Mouse (Mus musculus): ENCODE data around the gene Olfr1053. TPM values are rescaled to one million over a fixed set of nuclear protein-coding genes. Genes with fewer than 3 reads are reported as not detected.
"Not testable (repeated sequence)": the region's sequence is repeated elsewhere in the genome, so short reads cannot be mapped to it uniquely, and the experiment has no call there.

Gene Olfr1053
- polyA plus RNA-seq (2016; fragmentation: Nextera tagmentation; extraction: Ambion mirVana), result not detected in 2 replicates

GRCm38 (mm10) chr2:86315184-86315583 is at the start of gene Olfr1053:
Olfr1053 (minus strand) TSS chr2:86315284.
- no peak within 1 kb of the TSS for H3K4me2 ChIP-seq
- H3K9me3 ChIP-seq, result no peaks in the 10 kb centered on the region
- H3K27ac ChIP-seq, result no peak within 1 kb of the TSS
- WGBS, result 63% methylated on average over 3 of the region's 3 CpGs
- H3K36me3 ChIP-seq, result no peaks in the 10 kb centered on the region
- H3K4me1 ChIP-seq (replicated peaks), result no peaks in the 10 kb centered on the region
- ATAC-seq (ENCODE audit: insufficient number of reproducible peaks, insufficient read depth, low FRiP score, low TSS enrichment, low read depth), result no peak
- no peaks in the 10 kb centered on the region for H3K27me3 ChIP-seq
- H3K4me3 ChIP-seq (replicated peaks), result no peak within 1 kb of the TSS
- no peak within 1 kb of the TSS for H3K9ac ChIP-seq (replicated peaks)

DNA sequence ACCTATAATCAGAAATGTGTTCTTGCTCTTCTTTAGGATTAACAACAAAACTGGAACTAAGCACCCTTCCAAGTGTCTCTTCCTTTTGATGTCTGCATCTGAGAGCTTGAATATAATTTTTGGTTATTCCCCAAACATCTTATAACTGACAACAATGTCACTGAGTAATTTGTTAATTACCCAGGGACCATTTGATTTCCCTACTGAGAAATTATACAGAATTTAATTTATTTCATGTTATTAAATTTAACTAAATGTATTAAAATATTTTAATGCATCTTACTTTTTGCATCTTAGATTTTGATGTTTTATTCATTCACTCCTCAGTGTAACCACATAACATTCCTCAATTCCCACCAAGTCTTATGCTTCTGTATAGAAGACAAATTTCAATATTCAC is 47.3 kb upstream of the Olfr1053 start, which contains the start of gene Olfr1056:
Gene Olfr1056 (minus strand): TSS at position 101 of the 400 bp plus-strand sequence.
- no peak within 1 kb of the TSS for H3K4me2 ChIP-seq
- H3K9ac ChIP-seq (replicated peaks), result no peak within 1 kb of the TSS
- H3K4me3 ChIP-seq (replicated peaks), result no peak within 1 kb of the TSS
- H3K9me3 ChIP-seq, result no peaks in the 10 kb centered on the region
- no peak within 1 kb of the TSS for H3K27ac ChIP-seq
- no peaks in the 10 kb centered on the region for H3K36me3 ChIP-seq
- H3K4me1 ChIP-seq (replicated peaks), result no peaks in the 10 kb centered on the region
- no peak for ATAC-seq (ENCODE audit: insufficient number of reproducible peaks, insufficient read depth, low FRiP score, low TSS enrichment, low read depth)
- H3K27me3 ChIP-seq, result no peaks in the 10 kb centered on the region

DNA sequence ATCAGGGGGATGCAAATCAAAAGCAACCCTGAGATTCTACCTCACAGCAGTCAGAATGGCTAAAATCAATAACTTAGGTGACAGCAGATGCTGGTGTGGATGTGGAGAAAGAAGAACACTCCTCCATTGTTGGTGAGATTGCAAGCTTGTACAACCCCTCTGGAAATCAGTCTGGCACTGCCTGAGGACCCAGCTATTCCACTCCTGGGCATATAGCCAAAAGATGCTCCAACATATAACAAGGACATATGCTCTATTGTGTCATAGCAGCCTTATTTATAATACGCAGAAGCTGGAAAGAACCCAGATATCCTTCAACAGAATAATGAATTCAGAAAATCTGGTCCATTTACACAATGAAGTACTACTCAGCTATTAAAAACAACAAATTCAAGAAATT is 36.7 kb upstream of the Olfr1053 start:
- WGBS, result 100% methylated on average over 1 of the region's 1 CpGs
- H3K4me2 ChIP-seq; H3K9ac ChIP-seq (replicated peaks); H3K4me1 ChIP-seq (replicated peaks); H3K27ac ChIP-seq; H3K36me3 ChIP-seq; ATAC-seq (ENCODE audit: insufficient number of reproducible peaks, insufficient read depth, low FRiP score, low TSS enrichment, low read depth); H3K9me3 ChIP-seq; H3K4me3 ChIP-seq (replicated peaks); H3K27me3 ChIP-seq: not testable (repeated sequence)

DNA sequence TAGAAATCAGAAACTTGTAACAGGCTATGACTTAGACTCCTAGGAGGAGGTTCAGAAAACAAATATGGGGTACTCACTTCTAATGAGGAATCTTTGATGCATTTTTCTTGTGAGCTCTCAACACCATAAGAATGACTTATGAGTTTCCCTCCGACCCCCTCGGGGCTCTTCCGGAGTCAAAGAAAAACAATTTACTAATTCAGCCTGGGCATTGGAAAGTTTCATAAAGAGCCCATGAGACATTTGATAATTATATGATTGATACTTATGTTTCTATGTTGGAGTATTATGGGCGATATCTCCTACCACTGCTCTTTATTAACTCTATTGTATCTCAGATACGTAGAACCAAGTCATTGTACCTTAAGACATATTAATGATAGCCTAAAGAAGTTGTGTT is 35.1 kb upstream of the Olfr1053 start, which contains the start of gene Olfr1055:
Gene Olfr1055 (minus strand): TSS at position 101 of the 400 bp plus-strand sequence.
- Histone ChIP-seq H3K27me3 (no peaks in the 10 kb centered on the region), H3K9ac (replicated peaks) (no peak within 1 kb of the TSS), H3K27ac (no peak within 1 kb of the TSS), H3K4me2 (no peak within 1 kb of the TSS), H3K36me3 (no peaks in the 10 kb centered on the region), H3K4me1 (replicated peaks) (no peaks in the 10 kb centered on the region), H3K4me3 (replicated peaks) (no peak within 1 kb of the TSS), H3K9me3 (no peaks in the 10 kb centered on the region)
- 90% methylated on average over 5 of the region's 5 CpGs for WGBS
- ATAC-seq (ENCODE audit: insufficient number of reproducible peaks, insufficient read depth, low FRiP score, low TSS enrichment, low read depth), result no peak

DNA sequence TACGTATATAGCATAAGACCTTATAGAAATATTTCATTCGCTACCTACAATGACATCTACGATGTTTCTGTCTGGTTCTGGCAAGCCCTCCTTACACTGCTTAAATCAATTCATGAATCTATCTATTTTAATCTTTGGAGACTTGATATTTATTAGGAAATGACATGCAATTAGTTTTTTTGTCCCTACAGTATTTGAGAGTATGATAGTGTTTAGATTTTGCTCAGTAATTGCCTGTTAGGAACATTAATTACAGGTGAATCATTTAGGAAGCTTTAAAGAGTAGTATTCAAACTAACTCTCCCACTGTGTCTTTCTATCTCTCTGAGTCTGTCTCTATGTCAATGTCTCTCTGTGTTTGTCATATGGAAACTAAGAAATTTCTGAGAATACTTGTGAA is 20.2 kb upstream of the Olfr1053 start, which contains the start of gene Olfr1054:
Gene Olfr1054 (minus strand): TSS at position 101 of the 400 bp plus-strand sequence.
- no peak within 1 kb of the TSS for H3K4me2 ChIP-seq

DNA sequence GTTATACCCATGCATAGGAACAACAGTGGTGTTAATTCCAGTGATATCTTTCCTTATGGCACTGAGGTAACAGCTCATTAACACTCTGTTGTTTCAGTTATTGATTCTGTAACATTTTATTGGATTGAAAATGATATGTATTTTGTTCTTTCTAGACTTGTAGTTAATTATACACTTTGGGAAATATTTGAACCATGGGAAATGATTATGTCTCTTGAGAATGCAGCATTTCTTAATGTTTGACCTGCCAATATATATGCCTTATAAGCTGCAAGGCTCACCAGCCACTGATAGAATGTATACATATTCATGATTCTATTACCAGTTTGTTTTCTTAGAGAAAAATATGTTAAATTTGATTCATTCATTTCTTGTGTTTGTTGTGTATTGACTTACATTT is 22.9 kb downstream of the Olfr1053 start, which contains the start of gene Olfr1052:
Gene Olfr1052 (plus strand): TSS at position 301 of the 400 bp plus-strand sequence.
- no peak within 1 kb of the TSS for H3K9ac ChIP-seq (replicated peaks)
- H3K4me1 ChIP-seq (replicated peaks), result no peaks in the 10 kb centered on the region
- no peaks in the 10 kb centered on the region for H3K36me3 ChIP-seq
- ATAC-seq (ENCODE audit: insufficient number of reproducible peaks, insufficient read depth, low FRiP score, low TSS enrichment, low read depth), result no peak
- no peaks in the 10 kb centered on the region for H3K27me3 ChIP-seq
- H3K4me2 ChIP-seq, result no peak within 1 kb of the TSS
- H3K27ac ChIP-seq, result no peak within 1 kb of the TSS
- no peak within 1 kb of the TSS for H3K4me3 ChIP-seq (replicated peaks)
- no peaks in the 10 kb centered on the region for H3K9me3 ChIP-seq

More for the DNA sequence above, 20.2 kb upstream of the Olfr1053 start, which contains the start of gene Olfr1054:
- Histone ChIP-seq H3K27ac (no peak within 1 kb of the TSS), H3K27me3 (no peaks in the 10 kb centered on the region), H3K9me3 (no peaks in the 10 kb centered on the region), H3K36me3 (no peaks in the 10 kb centered on the region), H3K4me1 (replicated peaks) (no peaks in the 10 kb centered on the region), H3K9ac (replicated peaks) (no peak within 1 kb of the TSS), H3K4me3 (replicated peaks) (no peak within 1 kb of the TSS)
- WGBS, result 92% methylated on average over 3 of the region's 3 CpGs
- no peak for ATAC-seq (ENCODE audit: insufficient number of reproducible peaks, insufficient read depth, low FRiP score, low TSS enrichment, low read depth)

- not testable (repeated sequence) for H3K9me3 ChIP-seq; H3K4me2 ChIP-seq; H3K4me1 ChIP-seq (replicated peaks); H3K36me3 ChIP-seq; H3K4me3 ChIP-seq (replicated peaks); H3K27me3 ChIP-seq; H3K9ac ChIP-seq (replicated peaks); ATAC-seq (ENCODE audit: insufficient number of reproducible peaks, insufficient read depth, low FRiP score, low TSS enrichment, low read depth); H3K27ac ChIP-seq
These were observed 36.1 kb downstream of the Olfr1053 start, which contains the start of gene Olfr1051 for GRCm38 (mm10) chr2:86278988-86279387. Olfr1051 (minus strand) TSS chr2:86279088.

Other genes with a start within 250 kb of the Olfr1053 start
- gene Olfr1036, start 241.3 kb downstream of the Olfr1053 start, polyA plus RNA-seq (2016; fragmentation: Nextera tagmentation; extraction: Ambion mirVana), result not detected in 2 replicates
- not detected in 2 replicates for gene Olfr1037, start 227.9 kb downstream of the Olfr1053 start, polyA plus RNA-seq (2016; fragmentation: Nextera tagmentation; extraction: Ambion mirVana)
- gene Olfr1039, start 179.4 kb downstream of the Olfr1053 start, polyA plus RNA-seq (2016; fragmentation: Nextera tagmentation; extraction: Ambion mirVana), result not detected in 2 replicates
- not detected in 2 replicates for gene Olfr1040, start 168.6 kb downstream of the Olfr1053 start, polyA plus RNA-seq (2016; fragmentation: Nextera tagmentation; extraction: Ambion mirVana)
- gene Olfr1042, start 153.4 kb downstream of the Olfr1053 start, polyA plus RNA-seq (2016; fragmentation: Nextera tagmentation; extraction: Ambion mirVana), result not detected in 2 replicates
- gene Olfr1043, start 147.8 kb downstream of the Olfr1053 start, polyA plus RNA-seq (2016; fragmentation: Nextera tagmentation; extraction: Ambion mirVana), result not detected in 2 replicates
- not detected in 2 replicates for gene Olfr1044, start 137.5 kb downstream of the Olfr1053 start, polyA plus RNA-seq (2016; fragmentation: Nextera tagmentation; extraction: Ambion mirVana)
- not detected in 2 replicates for gene Olfr52, start 129.6 kb downstream of the Olfr1053 start, polyA plus RNA-seq (2016; fragmentation: Nextera tagmentation; extraction: Ambion mirVana)
- gene Olfr1045, start 112.3 kb downstream of the Olfr1053 start, polyA plus RNA-seq (2016; fragmentation: Nextera tagmentation; extraction: Ambion mirVana), result not detected in 2 replicates
- not detected in 2 replicates for gene Olfr1046, start 96.0 kb downstream of the Olfr1053 start, polyA plus RNA-seq (2016; fragmentation: Nextera tagmentation; extraction: Ambion mirVana)
- gene Olfr1047, start 83.9 kb downstream of the Olfr1053 start, polyA plus RNA-seq (2016; fragmentation: Nextera tagmentation; extraction: Ambion mirVana), result not detected in 2 replicates
- not detected in 2 replicates for gene Olfr1048, start 75.0 kb downstream of the Olfr1053 start, polyA plus RNA-seq (2016; fragmentation: Nextera tagmentation; extraction: Ambion mirVana)
- gene Olfr1049, start 57.0 kb downstream of the Olfr1053 start, polyA plus RNA-seq (2016; fragmentation: Nextera tagmentation; extraction: Ambion mirVana), result not detected in 2 replicates
- gene Olfr1051, start 36.2 kb downstream of the Olfr1053 start, polyA plus RNA-seq (2016; fragmentation: Nextera tagmentation; extraction: Ambion mirVana), result not detected in 2 replicates
- not detected in 2 replicates for gene Olfr1052, start 22.8 kb downstream of the Olfr1053 start, polyA plus RNA-seq (2016; fragmentation: Nextera tagmentation; extraction: Ambion mirVana)
- not detected in 2 replicates for gene Olfr1054, start 20.1 kb upstream of the Olfr1053 start, polyA plus RNA-seq (2016; fragmentation: Nextera tagmentation; extraction: Ambion mirVana)
- gene Olfr1055, start 35.0 kb upstream of the Olfr1053 start, polyA plus RNA-seq (2016; fragmentation: Nextera tagmentation; extraction: Ambion mirVana), result not detected in 2 replicates
- not detected in 2 replicates for gene Olfr1056, start 47.2 kb upstream of the Olfr1053 start, polyA plus RNA-seq (2016; fragmentation: Nextera tagmentation; extraction: Ambion mirVana)
- not detected in 2 replicates for gene Olfr1057, start 63.1 kb upstream of the Olfr1053 start, polyA plus RNA-seq (2016; fragmentation: Nextera tagmentation; extraction: Ambion mirVana)
- gene Olfr1058, start 73.3 kb upstream of the Olfr1053 start, polyA plus RNA-seq (2016; fragmentation: Nextera tagmentation; extraction: Ambion mirVana), result not detected in 2 replicates
- not detected in 2 replicates for gene Olfr1061, start 98.8 kb upstream of the Olfr1053 start, polyA plus RNA-seq (2016; fragmentation: Nextera tagmentation; extraction: Ambion mirVana)
- gene Olfr1062, start 111.5 kb upstream of the Olfr1053 start, polyA plus RNA-seq (2016; fragmentation: Nextera tagmentation; extraction: Ambion mirVana), result not detected in 2 replicates
- gene Olfr1065, start 135.3 kb upstream of the Olfr1053 start, polyA plus RNA-seq (2016; fragmentation: Nextera tagmentation; extraction: Ambion mirVana), result not detected in 2 replicates
- not detected in 2 replicates for gene Olfr1066, start 141.0 kb upstream of the Olfr1053 start, polyA plus RNA-seq (2016; fragmentation: Nextera tagmentation; extraction: Ambion mirVana)
- not detected in 2 replicates for gene Olfr228, start 172.1 kb upstream of the Olfr1053 start, polyA plus RNA-seq (2016; fragmentation: Nextera tagmentation; extraction: Ambion mirVana)
- not detected in 2 replicates for gene Olfr1076, start 193.2 kb upstream of the Olfr1053 start, polyA plus RNA-seq (2016; fragmentation: Nextera tagmentation; extraction: Ambion mirVana)
- not detected in 2 replicates for gene Olfr1079, start 227.2 kb upstream of the Olfr1053 start, polyA plus RNA-seq (2016; fragmentation: Nextera tagmentation; extraction: Ambion mirVana)
- gene Olfr1080, start 243.0 kb upstream of the Olfr1053 start, polyA plus RNA-seq (2016; fragmentation: Nextera tagmentation; extraction: Ambion mirVana), result not detected in 2 replicates